Mouse (Mus musculus): ENCODE data around the gene Adamts4. TPM values are rescaled to one million over a fixed set of nuclear protein-coding genes. Genes with fewer than 3 reads are reported as not detected.

Gene Adamts4
- total and polyA plus RNA-seq, 2 experiments from 2014 or later = 3.9 to 4.1 TPM

DNA sequence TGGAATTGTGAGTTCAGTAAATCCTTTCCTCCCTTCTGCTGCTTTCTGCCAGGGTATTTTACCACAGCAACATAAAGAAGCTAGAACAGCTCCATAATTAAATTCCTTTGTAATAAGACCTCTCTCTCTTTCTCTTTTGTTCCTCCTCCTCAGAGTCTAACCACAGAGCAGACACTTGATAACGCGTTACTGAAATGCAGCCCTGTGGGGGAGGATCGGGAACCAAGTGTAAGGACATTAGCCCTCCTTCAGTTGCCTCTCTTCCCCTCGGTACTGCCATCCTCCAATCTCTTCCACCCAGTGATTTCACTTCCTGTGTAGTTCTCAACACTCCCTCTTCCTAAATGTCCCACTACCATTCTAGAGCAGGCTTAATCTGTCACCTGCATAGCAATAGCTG is 40.8 kb upstream of the Adamts4 start:
- Histone ChIP-seq H3K9ac (replicated peaks; ENCODE audit: low read depth, low read length) (no peak overlapping the region), H3K36me3 (replicated peaks; ENCODE audit: control insufficient read depth, insufficient read depth, low read length) (no peaks in the 10 kb centered on the region), H3K27ac (ENCODE audit: low read depth) (no peak overlapping the region), H3K4me2 (ENCODE audit: low read depth, low read length) (no peak overlapping the region), H3K27me3 (ENCODE audit: control insufficient read depth, insufficient read depth, low read length) (no peaks in the 10 kb centered on the region), H3K9me3 (replicated peaks; ENCODE audit: control insufficient read depth, low read length) (no peaks in the 10 kb centered on the region), H3K4me1 (ENCODE audit: control insufficient read depth, insufficient read depth) (no peaks in the 10 kb centered on the region; the same call in 1 of the 2 replicates), H3K4me3 (ENCODE audit: low read depth, low read length) (no peak overlapping the region)
- no peak for ATAC-seq (ENCODE audit: insufficient read depth, low read depth)
- DNase-seq (ENCODE audit: low spot score) = no peak
- WGBS = 8% methylated on average over 4 of the region's 4 CpGs
- TF ChIP-seq EP300 (IDR thresholded peaks at IDR 0.05; ENCODE audit: low read depth) (no peak), CTCF (IDR thresholded peaks at IDR 0.05; ENCODE audit: low read depth) (no peak)

DNA sequence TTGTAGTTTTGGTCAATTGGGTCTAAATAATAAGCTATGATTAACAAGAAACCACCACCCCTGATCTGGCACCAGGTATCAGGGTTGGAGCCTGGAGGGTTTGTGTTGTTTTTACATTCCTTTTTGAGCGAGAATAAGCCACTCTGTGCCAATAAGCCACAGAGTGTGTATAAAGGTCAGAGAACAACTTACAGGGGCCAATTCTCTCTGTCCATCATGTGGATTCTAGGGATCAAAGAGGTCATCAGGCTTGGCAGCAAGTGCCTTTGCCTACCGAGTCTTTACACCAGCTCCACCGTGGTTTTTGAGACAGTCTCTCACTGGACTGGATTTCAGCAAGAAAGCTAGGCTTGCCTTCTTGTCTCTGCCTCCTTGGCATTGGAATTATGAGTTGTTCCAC is 37.4 kb upstream of the Adamts4 start:
- H3K27ac ChIP-seq (ENCODE audit: low read depth) = no peak overlapping the region
- H3K4me2 ChIP-seq (ENCODE audit: low read depth, low read length) = no peak overlapping the region
- no peaks in the 10 kb centered on the region for H3K27me3 ChIP-seq (ENCODE audit: control insufficient read depth, insufficient read depth, low read length)
- no peak for ATAC-seq (ENCODE audit: insufficient read depth, low read depth)
- WGBS = 56% methylated on average over 3 of the region's 3 CpGs
- no peaks in the 10 kb centered on the region for H3K9me3 ChIP-seq (replicated peaks; ENCODE audit: control insufficient read depth, low read length)
- H3K4me3 ChIP-seq (ENCODE audit: low read depth, low read length) = no peak overlapping the region
- TF ChIP-seq CTCF (IDR thresholded peaks at IDR 0.05; ENCODE audit: low read depth) (no peak), EP300 (IDR thresholded peaks at IDR 0.05; ENCODE audit: low read depth) (no peak)
- H3K4me1 ChIP-seq (ENCODE audit: control insufficient read depth, insufficient read depth) = peaks cover 3% of the 10 kb centered on the region; the same call in 1 of the 2 replicates
- no peaks in the 10 kb centered on the region for H3K36me3 ChIP-seq (replicated peaks; ENCODE audit: control insufficient read depth, insufficient read depth, low read length)
- H3K9ac ChIP-seq (replicated peaks; ENCODE audit: low read depth, low read length) = no peak overlapping the region
- DNase-seq (ENCODE audit: low spot score) = no peak

DNA sequence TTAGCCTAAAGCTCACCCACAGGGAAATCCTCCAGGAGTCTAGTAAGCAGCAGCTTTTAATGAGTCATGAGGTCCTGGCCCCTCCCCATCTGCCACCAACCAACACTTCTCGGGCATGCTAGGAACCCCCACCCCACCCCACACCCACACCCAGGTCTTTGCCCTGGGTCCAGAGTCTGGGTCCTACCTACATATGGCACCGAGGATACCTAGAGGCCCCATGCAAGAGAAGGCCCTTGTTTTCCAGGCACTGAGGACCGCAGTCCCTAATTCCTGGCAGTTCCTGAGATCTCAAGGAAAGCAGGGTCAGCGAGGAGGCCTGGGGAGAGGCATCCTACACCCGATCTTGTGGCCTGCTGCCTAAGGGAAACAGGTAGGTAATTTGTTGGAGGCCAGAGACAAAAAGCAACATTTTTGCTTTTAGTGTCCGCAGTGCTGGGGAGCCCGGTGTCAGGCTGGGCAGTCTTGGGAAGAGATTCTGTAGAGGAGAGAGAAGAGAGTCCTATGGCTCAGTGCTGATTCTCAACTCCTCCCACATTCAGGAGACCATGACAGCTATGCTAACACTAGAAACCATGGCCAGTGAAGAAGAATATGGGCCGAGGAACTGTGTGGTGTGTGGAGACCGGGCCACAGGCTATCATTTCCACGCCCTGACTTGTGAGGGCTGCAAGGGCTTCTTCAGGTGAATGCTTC is 36.3 kb upstream of the Adamts4 start, which contains the start of gene Nr1i3:
Gene Nr1i3, plus strand, starts transcription at position 170 of the 696 bp plus-strand sequence.
- Histone ChIP-seq H3K36me3 (replicated peaks; ENCODE audit: control insufficient read depth, insufficient read depth, low read length) (peaks cover 8% of the 10 kb centered on the region), H3K9me3 (replicated peaks; ENCODE audit: control insufficient read depth, low read length) (no peaks in the 10 kb centered on the region), H3K27ac (ENCODE audit: low read depth) (no peak within 1 kb of the TSS), H3K4me1 (ENCODE audit: control insufficient read depth, insufficient read depth) (peaks cover 3% of the 10 kb centered on the region; the same call in 1 of the 2 replicates), H3K27me3 (ENCODE audit: control insufficient read depth, insufficient read depth, low read length) (no peaks in the 10 kb centered on the region), H3K4me3 (ENCODE audit: low read depth, low read length) (no peak within 1 kb of the TSS), H3K9ac (replicated peaks; ENCODE audit: low read depth, low read length) (no peak within 1 kb of the TSS), H3K4me2 (ENCODE audit: low read depth, low read length) (no peak within 1 kb of the TSS)
- DNase-seq (ENCODE audit: low spot score) (no peak), ATAC-seq (ENCODE audit: insufficient read depth, low read depth) (no peak)
- no peak for TF ChIP-seq EP300 (IDR thresholded peaks at IDR 0.05; ENCODE audit: low read depth)
- no peak for TF ChIP-seq CTCF (IDR thresholded peaks at IDR 0.05; ENCODE audit: low read depth)
- WGBS = 77% methylated on average over 10 of the region's 10 CpGs

- ATAC-seq (ENCODE audit: insufficient read depth, low read depth) = no peak
- 63% methylated on average over 18 of the region's 18 CpGs for WGBS
These were observed 33.8 kb upstream of the Adamts4 start for GRCm38 (mm10) chr1:171216241-171216955.

GRCm38 (mm10) chr1:171220871-171221270 is 29.4 kb upstream of the Adamts4 start:
- H3K27me3 ChIP-seq (ENCODE audit: control insufficient read depth, insufficient read depth, low read length) = no peaks in the 10 kb centered on the region
- H3K36me3 ChIP-seq (replicated peaks; ENCODE audit: control insufficient read depth, insufficient read depth, low read length) = peaks cover 24% of the 10 kb centered on the region
- H3K4me2 ChIP-seq (ENCODE audit: low read depth, low read length) = peak overlapping the region; percentile 77
- TF ChIP-seq EP300 (IDR thresholded peaks at IDR 0.05; ENCODE audit: low read depth) (no peak), CTCF (IDR thresholded peaks at IDR 0.05; ENCODE audit: low read depth) (peak; percentile 92)
- H3K4me3 ChIP-seq (ENCODE audit: low read depth, low read length) = peak overlapping the region; percentile 66
- no peaks in the 10 kb centered on the region for H3K9me3 ChIP-seq (replicated peaks; ENCODE audit: control insufficient read depth, low read length)
- H3K9ac ChIP-seq (replicated peaks; ENCODE audit: low read depth, low read length) = no peak overlapping the region
- WGBS = 5% methylated on average over 10 of the region's 10 CpGs
- ATAC-seq (ENCODE audit: insufficient read depth, low read depth) = no peak
- DNase-seq (ENCODE audit: low spot score) = peak; percentile 83
- peaks cover 11% of the 10 kb centered on the region for H3K4me1 ChIP-seq (ENCODE audit: control insufficient read depth, insufficient read depth)
- no peak overlapping the region for H3K27ac ChIP-seq (ENCODE audit: low read depth)

More at GRCm38 (mm10) chr1:171216241-171216955, 33.8 kb upstream of the Adamts4 start:
- Histone ChIP-seq H3K4me2 (ENCODE audit: low read depth, low read length) (no peak overlapping the region), H3K27ac (ENCODE audit: low read depth) (no peak overlapping the region), H3K9ac (replicated peaks; ENCODE audit: low read depth, low read length) (no peak overlapping the region), H3K27me3 (ENCODE audit: control insufficient read depth, insufficient read depth, low read length) (no peaks in the 10 kb centered on the region), H3K9me3 (replicated peaks; ENCODE audit: control insufficient read depth, low read length) (no peaks in the 10 kb centered on the region), H3K36me3 (replicated peaks; ENCODE audit: control insufficient read depth, insufficient read depth, low read length) (peaks cover 24% of the 10 kb centered on the region), H3K4me1 (ENCODE audit: control insufficient read depth, insufficient read depth) (peaks cover 8% of the 10 kb centered on the region), H3K4me3 (ENCODE audit: low read depth, low read length) (no peak overlapping the region)
- TF ChIP-seq CTCF (IDR thresholded peaks at IDR 0.05; ENCODE audit: low read depth) = no peak
- no peak for TF ChIP-seq EP300 (IDR thresholded peaks at IDR 0.05; ENCODE audit: low read depth)
- no peak for DNase-seq (ENCODE audit: low spot score)

Data from heart, postnatal 0 days (tissue).